Mouse (Mus musculus): ENCODE data around the gene Gpr68. TPM values are rescaled to one million over a fixed set of nuclear protein-coding genes. Genes with fewer than 3 reads are reported as not detected.

Gene Gpr68
- total RNA-seq (2014; rRNA removed) (29.5 and 33.1 TPM in 2 replicates), polyA plus RNA-seq (2015; fragmentation: Nextera tagmentation; extraction: Ambion mirVana) (6.0 and 8.1 TPM in 2 replicates)

DNA sequence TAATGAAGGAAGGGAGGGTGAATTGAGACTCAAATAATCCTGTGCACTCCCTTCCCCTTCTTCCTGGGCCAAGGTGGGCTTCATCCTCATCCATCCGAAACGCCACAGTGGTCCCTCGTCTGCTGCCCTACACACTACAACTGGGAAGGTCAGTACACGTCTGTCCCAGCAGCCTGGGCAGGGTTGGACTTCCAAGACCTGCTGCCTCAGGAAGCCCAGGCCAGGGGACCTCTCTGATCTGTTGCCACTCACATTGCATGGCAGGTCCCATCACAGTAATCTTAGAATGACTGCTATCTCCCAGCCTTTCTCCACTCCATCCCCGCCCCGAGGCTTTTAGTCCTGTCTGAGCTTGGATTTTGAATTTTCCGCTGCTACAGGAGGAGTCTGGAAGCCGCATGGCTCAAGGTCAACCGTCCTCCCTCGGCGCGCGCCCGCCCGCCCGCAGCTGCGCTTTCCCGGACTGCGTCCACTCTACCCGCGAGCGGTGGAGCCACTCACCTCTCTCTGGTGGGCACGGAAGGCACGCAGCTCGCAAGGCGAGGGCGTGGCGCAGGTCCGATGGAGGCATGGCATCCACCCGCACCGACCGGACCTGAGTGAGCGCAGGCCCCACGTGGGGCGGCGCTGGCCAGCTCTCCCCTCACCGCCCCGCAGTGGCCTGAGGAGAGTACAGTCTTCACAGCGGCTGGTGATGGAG is at the start of gene Gpr68:
Gene Gpr68 (minus strand): TSS at position 601 of the 700 bp plus-strand sequence.
- Histone ChIP-seq H3K4me1 (ENCODE audit: insufficient read depth, low read length) (0 out of 2 replicates have a peak, but pooled peaks cover 5% of the 10 kb centered on the region), H3K9ac (replicated peaks; ENCODE audit: low read length) (peak within 1 kb of the TSS; percentile 68), H3K4me3 (ENCODE audit: low read length) (peak within 1 kb of the TSS; percentile 50), H3K27me3 (ENCODE audit: insufficient read depth, low read length) (no peaks in the 10 kb centered on the region), H3K9me3 (ENCODE audit: low read length) (no peaks in the 10 kb centered on the region), H3K4me2 (ENCODE audit: low read depth, low read length) (peak within 1 kb of the TSS; percentile 95), H3K36me3 (ENCODE audit: insufficient read depth, low read length) (no peaks in the 10 kb centered on the region), H3K27ac (no peak within 1 kb of the TSS)
- TF ChIP-seq CTCF (IDR thresholded peaks at IDR 0.05; ENCODE audit: low read depth), result peak; percentile 14; the same call in 1 of the 2 replicates
- peak; percentile 66 for DNase-seq (ENCODE audit: low spot score)
- WGBS, result 4% methylated on average over 39 of the region's 39 CpGs
- peak; percentile 87 for ATAC-seq

DNA sequence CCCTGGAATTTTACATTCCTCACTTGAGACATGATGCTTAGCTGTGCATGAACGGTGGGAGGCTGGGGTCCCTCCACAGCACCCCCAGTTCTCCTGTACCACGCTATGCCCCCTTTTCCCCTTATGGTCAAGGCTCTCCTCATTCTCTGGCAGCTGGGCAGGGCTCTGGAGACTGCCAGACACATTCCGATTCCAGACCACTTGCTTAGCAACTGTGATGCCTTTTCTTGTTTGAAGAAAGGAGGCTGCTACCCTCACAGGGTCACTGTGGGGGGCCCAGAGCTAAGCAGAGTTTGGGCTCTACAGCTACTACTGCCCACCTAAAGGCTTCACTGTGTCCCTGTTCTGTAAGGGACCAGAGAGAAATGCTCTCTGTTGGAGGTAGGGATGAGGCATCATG is 49.3 kb upstream of the Gpr68 start:
- no peaks in the 10 kb centered on the region for H3K27me3 ChIP-seq (ENCODE audit: insufficient read depth, low read length)
- no peak overlapping the region for H3K9ac ChIP-seq (replicated peaks; ENCODE audit: low read length)
- no peak for TF ChIP-seq CTCF (IDR thresholded peaks at IDR 0.05; ENCODE audit: low read depth)

DNA sequence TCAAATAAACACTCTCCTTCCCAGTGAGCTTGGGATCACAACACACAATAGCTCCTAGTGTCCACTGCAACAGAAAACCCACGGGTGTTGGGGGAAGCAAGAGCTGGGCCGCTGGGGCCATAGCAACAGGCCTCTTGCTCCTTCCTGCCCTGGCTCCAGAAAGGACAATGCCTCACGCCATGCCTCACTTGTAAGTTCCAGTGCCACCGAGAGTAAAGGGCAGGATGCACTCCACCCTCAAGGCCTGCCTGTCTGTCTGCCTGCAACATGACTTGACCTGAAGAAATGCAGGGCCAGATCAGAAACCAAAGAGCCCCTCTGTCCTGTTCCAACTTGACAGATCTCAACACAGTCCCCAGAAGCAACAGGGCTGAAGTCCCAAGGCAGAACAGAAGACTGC is 48.8 kb upstream of the Gpr68 start:
- no peaks in the 10 kb centered on the region for H3K27me3 ChIP-seq (ENCODE audit: insufficient read depth, low read length)
- no peak overlapping the region for H3K9ac ChIP-seq (replicated peaks; ENCODE audit: low read length)
- no peak overlapping the region for H3K4me2 ChIP-seq (ENCODE audit: low read depth, low read length)
- ATAC-seq (0 out of 2 replicates have a peak, but pooled peaks have one; percentile 5), DNase-seq (ENCODE audit: low spot score) (no peak)
- no peak overlapping the region for H3K27ac ChIP-seq
- 0 out of 2 replicates have a peak, but pooled peaks cover 2% of the 10 kb centered on the region for H3K4me1 ChIP-seq (ENCODE audit: insufficient read depth, low read length)
- no peak for TF ChIP-seq CTCF (IDR thresholded peaks at IDR 0.05; ENCODE audit: low read depth)
- no peaks in the 10 kb centered on the region for H3K36me3 ChIP-seq (ENCODE audit: insufficient read depth, low read length)
- no peaks in the 10 kb centered on the region for H3K9me3 ChIP-seq (ENCODE audit: low read length)
- H3K4me3 ChIP-seq (ENCODE audit: low read length), result no peak overlapping the region
- WGBS, result 26% methylated on average over 4 of the region's 4 CpGs

More for the DNA sequence above, 49.3 kb upstream of the Gpr68 start:
- Histone ChIP-seq H3K36me3 (ENCODE audit: insufficient read depth, low read length) (no peaks in the 10 kb centered on the region), H3K4me2 (ENCODE audit: low read depth, low read length) (no peak overlapping the region), H3K27ac (peak overlapping the region; percentile 20; the same call in 1 of the 2 replicates), H3K4me1 (ENCODE audit: insufficient read depth, low read length) (0 out of 2 replicates have a peak, but pooled peaks cover 2% of the 10 kb centered on the region), H3K9me3 (ENCODE audit: low read length) (no peaks in the 10 kb centered on the region), H3K4me3 (ENCODE audit: low read length) (no peak overlapping the region)
- DNase-seq (ENCODE audit: low spot score) (peak; percentile 55), ATAC-seq (peak; percentile 41; the same call in 1 of the 2 replicates)
- WGBS, result 20% methylated on average over 3 of the region's 3 CpGs

DNA sequence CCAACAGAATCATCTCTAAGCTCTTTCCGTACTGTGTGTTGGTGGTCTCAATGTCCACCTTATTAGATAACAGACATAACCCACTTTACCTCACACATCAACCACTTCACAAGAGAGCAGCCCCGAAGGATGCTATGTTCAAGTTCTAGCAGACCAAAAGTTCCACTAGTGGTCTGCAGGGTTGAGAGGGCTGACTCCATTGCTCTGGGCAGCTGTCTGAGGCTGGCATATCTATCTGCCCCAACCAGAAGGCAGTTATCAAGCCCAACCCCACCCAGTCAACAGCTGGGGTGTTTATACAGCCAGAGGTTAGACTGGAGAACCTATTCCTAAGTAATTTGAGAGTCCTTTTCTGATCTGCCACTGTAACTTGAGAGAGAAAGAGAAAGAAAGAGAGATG is 48.0 kb upstream of the Gpr68 start:
- DNase-seq (ENCODE audit: low spot score), result no peak
- TF ChIP-seq CTCF (IDR thresholded peaks at IDR 0.05; ENCODE audit: low read depth), result no peak
- Histone ChIP-seq H3K27ac (no peak overlapping the region), H3K4me2 (ENCODE audit: low read depth, low read length) (no peak overlapping the region), H3K9me3 (ENCODE audit: low read length) (no peaks in the 10 kb centered on the region), H3K27me3 (ENCODE audit: insufficient read depth, low read length) (no peaks in the 10 kb centered on the region), H3K9ac (replicated peaks; ENCODE audit: low read length) (no peak overlapping the region), H3K4me1 (ENCODE audit: insufficient read depth, low read length) (0 out of 2 replicates have a peak, but pooled peaks cover 2% of the 10 kb centered on the region), H3K36me3 (ENCODE audit: insufficient read depth, low read length) (no peaks in the 10 kb centered on the region), H3K4me3 (ENCODE audit: low read length) (no peak overlapping the region)
- no peak for ATAC-seq
- WGBS, result 93% methylated on average over 2 of the region's 2 CpGs

DNA sequence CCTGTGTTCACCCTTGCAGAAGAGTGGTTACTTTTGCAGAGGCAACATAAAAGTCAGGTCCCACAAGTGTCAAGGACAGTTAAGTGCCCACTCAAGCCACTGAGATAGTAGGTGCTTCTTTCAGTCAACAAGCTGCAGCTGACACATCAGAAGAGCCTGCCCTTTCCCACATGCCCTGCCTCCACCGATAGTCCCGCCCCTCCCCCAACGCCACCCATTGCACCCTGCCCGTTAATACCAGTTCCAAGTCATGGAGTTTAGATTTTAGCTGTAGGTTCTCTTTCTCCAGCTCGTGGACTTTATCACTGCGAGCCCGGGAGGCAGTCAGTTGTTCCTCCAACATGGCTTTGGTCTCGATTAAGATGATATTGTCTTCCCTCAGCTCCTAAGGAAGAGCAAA is 45.9 kb upstream of the Gpr68 start:
- Histone ChIP-seq H3K27me3 (ENCODE audit: insufficient read depth, low read length) (no peaks in the 10 kb centered on the region), H3K4me3 (ENCODE audit: low read length) (no peak overlapping the region), H3K27ac (no peak overlapping the region), H3K36me3 (ENCODE audit: insufficient read depth, low read length) (no peaks in the 10 kb centered on the region), H3K9me3 (ENCODE audit: low read length) (no peaks in the 10 kb centered on the region), H3K4me2 (ENCODE audit: low read depth, low read length) (no peak overlapping the region), H3K4me1 (ENCODE audit: insufficient read depth, low read length) (0 out of 2 replicates have a peak, but pooled peaks cover 2% of the 10 kb centered on the region), H3K9ac (replicated peaks; ENCODE audit: low read length) (no peak overlapping the region)
- DNase-seq (ENCODE audit: low spot score) (no peak), ATAC-seq (no peak)
- no peak for TF ChIP-seq CTCF (IDR thresholded peaks at IDR 0.05; ENCODE audit: low read depth)
- 72% methylated on average over 8 of the region's 8 CpGs for WGBS

DNA sequence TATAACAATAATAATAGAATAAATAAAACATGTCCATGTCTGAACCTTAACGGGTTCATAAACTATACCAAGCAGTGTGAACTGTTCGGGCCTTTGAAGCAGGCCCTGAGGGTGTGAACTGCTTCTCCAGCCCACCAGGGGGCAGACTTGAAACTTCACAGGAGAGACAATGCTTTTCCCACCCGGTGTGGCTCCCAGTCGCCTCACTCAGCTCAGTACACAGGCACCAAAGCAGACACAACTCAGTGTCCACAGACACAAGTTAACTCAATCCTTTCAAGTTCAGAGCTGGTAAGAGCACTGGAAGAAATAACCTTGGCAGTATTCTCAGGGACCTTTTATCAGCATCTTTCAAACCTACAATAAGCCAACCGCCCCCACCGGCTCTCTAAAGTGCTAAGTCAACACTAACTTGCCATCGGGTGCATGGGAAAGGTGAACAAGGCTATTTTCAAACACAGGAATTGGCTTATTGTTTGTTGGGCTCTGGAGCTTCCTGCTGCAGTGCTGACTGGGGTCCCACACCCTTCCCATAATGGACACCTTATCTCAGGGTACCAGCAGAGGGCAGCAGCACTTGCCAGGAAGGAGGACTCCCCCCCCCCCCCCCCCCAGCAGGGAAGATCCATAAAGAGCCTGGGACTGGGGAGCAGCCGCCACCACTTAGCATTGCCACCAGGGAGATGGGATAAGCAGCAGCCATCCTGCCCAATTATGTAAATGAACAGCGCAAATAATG is 44.4 kb upstream of the Gpr68 start:
- peak; percentile 81 for ATAC-seq
- 29% methylated on average over 9 of the region's 9 CpGs for WGBS

More for the DNA sequence above, 44.4 kb upstream of the Gpr68 start:
- H3K27me3 ChIP-seq (ENCODE audit: insufficient read depth, low read length), result no peaks in the 10 kb centered on the region
- no peak overlapping the region for H3K9ac ChIP-seq (replicated peaks; ENCODE audit: low read length)
- peak; percentile 89 for DNase-seq (ENCODE audit: low spot score)
- H3K4me3 ChIP-seq (ENCODE audit: low read length), result no peak overlapping the region
- no peaks in the 10 kb centered on the region for H3K4me1 ChIP-seq (ENCODE audit: insufficient read depth, low read length)
- H3K9me3 ChIP-seq (ENCODE audit: low read length), result no peaks in the 10 kb centered on the region
- peak; percentile 82 for TF ChIP-seq CTCF (IDR thresholded peaks at IDR 0.05; ENCODE audit: low read depth)
- H3K4me2 ChIP-seq (ENCODE audit: low read depth, low read length), result no peak overlapping the region
- 0 out of 2 replicates have a peak, but pooled peaks cover 4% of the 10 kb centered on the region for H3K36me3 ChIP-seq (ENCODE audit: insufficient read depth, low read length)
- no peak overlapping the region for H3K27ac ChIP-seq
